Mouse (Mus musculus): ENCODE measurements around the gene Neurl1b. TPM values are rescaled to one million over a fixed set of nuclear protein-coding genes. Genes with fewer than 3 reads are reported as not detected.

Gene Neurl1b
- 0.12 and 0.49 TPM in 2 replicates for total RNA-seq (2017)

DNA sequence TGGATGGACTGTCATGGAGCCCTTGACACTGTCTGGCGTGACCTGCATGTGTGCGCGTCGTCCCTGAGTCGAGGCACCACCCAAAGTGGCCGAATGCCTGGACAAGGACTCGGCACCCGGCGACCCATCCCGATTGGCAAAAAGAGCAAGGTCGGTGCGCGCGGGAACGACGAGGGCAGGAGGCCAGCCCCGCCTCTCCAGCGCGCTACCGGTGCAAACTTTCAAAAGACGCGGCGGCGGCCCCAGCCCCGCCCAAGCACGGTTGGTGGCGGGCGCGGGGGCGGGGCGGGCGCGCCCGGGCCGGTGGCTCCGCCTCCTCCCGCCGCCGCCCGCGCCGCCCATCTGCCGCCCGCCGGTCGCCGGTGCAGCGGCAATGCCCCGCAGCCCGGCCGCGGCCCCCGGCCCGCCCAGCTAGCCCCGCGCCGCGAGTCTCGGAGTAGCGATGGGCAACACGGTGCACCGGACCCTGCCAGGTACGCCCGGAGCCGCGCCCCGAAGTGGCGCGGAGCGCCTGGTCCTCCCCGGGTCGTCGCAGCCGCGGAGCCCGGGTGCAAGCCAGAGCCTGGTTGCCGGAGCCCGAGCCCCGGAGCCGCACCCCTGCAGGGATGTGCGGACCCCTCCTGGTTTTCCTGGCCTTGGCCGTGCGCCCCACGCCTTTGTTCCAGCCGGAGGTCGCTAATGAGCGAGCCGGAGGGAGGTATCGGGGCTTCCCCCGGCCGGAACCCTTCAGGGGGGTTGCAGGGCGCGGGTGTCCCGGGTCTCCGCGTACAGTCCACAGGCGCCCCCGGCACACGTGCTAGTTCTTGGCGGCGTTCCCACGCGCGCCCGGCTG lies at the start of gene Neurl1b:
Gene Neurl1b, plus strand, starts transcription at position 307 of the 832 bp plus-strand sequence.
- no peak for ATAC-seq (ENCODE audit: extremely low read depth, insufficient number of reproducible peaks, low FRiP score, poor library complexity, severe bottlenecking)

DNA sequence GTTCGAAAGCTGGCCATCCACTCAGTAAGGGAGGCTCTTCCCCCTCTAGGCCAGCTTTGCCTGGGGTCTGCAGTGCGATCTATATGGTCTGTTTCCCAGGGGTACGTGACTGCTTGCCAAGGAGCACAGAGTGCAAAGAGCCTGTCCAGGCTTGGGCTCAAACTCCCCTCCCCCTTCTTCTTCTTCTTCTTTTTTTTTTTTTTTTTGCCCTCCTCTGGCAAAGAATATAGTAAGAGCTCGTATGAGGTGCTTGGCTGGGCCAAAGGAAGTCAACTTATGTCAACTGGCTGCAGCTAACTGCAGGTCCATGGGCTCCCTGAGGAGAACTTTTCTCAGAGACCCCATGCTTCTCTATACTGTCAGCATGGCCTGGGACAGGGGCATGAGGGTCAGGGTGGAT lies 47.8 kb upstream of the Neurl1b start:
- ATAC-seq (ENCODE audit: extremely low read depth, insufficient number of reproducible peaks, low FRiP score, poor library complexity, severe bottlenecking): no peak

DNA sequence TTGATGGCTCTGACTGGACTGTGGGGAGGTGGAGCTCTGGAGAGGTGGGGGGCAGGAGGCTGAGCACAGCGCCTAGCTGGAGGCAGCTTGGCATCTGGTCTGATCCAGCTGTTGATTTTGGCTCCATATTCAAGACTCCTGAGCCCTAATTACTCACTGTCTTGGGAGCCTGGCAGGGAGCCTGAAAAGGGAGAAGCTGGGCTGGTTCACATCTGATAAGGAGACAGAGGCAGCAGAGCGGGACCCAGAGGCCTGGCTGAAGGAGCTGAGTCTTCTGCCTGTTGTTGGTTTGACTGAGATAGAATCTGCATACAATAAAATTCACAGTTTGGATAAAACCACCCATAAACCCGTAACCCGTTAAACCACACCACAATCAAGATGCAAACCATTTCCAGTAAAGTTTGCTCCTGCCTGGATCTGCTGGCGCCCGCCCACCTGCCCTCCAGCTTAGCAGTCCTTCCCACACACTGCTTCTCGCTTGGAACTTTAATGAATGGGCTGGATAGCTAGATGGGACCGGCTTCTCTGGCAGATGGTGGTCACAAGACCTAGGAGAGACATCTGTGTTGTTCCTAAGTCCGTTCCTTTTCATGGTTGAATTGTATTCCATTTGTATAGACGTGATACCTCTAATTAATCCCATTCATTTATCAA lies 46.2 kb upstream of the Neurl1b start:
- ATAC-seq (ENCODE audit: extremely low read depth, insufficient number of reproducible peaks, low FRiP score, poor library complexity, severe bottlenecking): no peak

DNA sequence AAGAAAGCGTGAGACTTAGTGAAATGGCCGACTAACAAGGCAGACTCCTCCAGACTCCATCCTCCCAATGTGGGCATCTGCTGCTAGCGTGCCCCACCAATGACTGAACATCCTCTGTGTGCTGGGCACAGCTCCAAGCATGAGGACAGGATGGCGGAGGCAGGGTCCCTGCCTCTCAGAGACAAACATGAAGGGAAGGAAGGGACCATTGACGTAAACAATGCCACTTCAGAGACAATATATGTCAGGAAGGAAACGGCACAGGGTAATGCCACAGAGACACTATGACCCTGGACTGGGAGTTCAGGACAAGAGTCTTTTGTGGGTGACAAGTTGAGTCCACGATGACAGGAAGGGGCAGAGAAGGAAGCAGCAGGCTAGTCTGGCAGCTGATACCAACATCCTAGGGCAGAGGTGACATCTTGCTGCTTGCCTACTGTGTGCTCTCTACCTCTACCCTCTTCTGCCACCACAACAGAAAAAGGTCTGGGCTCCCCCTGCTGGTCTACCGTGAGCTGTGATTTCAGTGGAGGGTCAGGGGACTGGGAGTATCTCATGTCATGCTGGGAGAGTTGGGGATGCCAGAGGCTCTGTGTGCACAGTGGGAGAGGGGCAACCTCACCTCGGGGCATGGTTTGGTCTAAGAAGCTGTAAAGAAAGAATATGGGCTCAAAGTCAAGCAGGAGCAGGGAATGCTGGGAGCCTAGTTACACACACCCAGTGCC lies 43.9 kb upstream of the Neurl1b start:
- peak; percentile 20; the same call in 1 of the 2 replicates for ATAC-seq (ENCODE audit: extremely low read depth, insufficient number of reproducible peaks, low FRiP score, poor library complexity, severe bottlenecking)

DNA sequence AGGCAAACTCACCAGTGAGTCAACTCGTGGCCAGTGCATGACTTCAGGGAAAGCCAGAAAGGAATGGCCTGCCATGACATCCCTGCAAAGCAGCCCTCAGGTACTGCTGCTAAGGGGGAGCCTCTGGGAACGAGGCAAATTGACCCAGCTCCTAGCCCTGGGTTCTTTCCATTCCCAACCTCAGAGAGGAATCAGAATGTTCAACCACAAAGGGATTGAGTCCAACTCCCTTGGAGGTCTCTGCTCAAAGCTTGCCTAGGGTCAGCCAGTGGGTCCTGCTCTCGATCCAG lies 43.4 kb upstream of the Neurl1b start:
- ATAC-seq (ENCODE audit: extremely low read depth, insufficient number of reproducible peaks, low FRiP score, poor library complexity, severe bottlenecking): no peak

DNA sequence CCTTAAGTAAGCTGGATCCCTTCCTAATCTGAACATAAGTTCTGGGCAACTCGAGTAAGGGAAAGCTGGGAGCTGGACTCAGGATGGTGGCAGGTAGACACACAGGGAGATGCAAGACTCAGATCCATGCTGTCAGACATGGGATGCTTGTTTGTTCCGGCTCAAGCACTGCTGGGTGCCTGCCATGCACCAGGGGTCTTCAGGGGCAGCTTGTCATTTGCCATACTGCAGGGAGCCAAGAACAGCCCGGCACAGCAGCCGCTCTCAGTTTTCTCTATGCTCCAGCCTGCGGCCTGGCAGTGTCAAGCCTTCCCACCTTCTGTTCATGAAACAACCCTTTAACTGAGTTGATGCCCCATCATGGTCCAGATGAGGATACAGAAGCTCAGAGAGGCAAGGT lies 41.4 kb upstream of the Neurl1b start:
- no peak for ATAC-seq (ENCODE audit: extremely low read depth, insufficient number of reproducible peaks, low FRiP score, poor library complexity, severe bottlenecking)

DNA sequence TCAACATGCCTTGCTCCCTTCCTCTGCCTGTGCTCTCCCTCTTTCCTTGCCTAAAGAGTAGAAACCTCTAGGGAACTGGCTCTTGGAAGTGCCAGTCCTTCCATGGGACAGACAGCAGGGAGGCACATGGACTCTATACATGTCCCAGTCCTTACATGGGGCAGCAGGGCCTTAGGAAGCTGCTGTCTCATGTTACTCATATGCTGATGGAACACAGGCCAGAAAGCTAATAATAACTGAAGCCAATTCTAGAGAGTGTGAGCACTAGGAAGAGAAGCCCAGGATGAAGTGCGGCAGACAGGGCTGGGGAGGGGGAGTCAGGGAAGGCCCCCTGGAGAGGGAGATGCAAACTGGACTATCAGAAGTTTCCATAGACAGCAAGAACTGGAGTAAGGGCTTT lies 38.2 kb upstream of the Neurl1b start:
- ATAC-seq (ENCODE audit: extremely low read depth, insufficient number of reproducible peaks, low FRiP score, poor library complexity, severe bottlenecking): no peak

DNA sequence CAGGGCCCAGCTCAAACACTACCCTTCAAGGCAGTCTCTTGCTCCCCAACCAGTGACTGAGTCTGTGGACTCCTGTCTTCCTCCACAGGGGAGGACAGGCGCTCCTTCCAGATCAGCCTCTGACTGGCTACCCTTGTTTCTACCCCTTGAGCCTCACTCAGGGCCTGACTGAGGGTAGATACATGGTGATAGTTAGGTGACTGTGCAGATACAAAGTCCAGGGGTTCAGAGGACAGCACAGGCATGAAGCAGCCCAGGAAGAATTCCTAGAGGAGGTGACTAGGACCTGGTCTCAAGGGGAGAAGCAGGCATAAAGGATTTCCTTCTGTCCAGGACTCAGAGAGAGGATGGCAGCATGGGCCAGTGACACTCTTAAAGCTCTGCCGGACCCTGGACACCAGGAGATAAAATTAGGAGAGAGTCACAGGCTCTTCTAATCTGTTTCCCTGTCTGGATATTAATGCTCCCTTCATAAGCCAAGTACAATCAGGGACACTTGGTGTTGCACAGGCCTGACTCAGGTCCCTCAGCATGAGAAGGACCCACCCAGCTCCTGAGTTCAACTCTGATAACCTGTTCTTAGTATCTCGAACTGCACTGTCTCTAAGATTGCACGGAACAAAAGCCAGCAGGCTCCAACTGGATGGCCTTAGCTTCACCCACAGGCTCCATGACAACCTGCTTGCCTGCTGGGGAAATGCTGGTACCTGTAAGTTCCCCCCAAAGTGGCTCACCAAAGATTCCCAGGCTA lies 37.5 kb upstream of the Neurl1b start:
- ATAC-seq (ENCODE audit: extremely low read depth, insufficient number of reproducible peaks, low FRiP score, poor library complexity, severe bottlenecking): no peak

DNA sequence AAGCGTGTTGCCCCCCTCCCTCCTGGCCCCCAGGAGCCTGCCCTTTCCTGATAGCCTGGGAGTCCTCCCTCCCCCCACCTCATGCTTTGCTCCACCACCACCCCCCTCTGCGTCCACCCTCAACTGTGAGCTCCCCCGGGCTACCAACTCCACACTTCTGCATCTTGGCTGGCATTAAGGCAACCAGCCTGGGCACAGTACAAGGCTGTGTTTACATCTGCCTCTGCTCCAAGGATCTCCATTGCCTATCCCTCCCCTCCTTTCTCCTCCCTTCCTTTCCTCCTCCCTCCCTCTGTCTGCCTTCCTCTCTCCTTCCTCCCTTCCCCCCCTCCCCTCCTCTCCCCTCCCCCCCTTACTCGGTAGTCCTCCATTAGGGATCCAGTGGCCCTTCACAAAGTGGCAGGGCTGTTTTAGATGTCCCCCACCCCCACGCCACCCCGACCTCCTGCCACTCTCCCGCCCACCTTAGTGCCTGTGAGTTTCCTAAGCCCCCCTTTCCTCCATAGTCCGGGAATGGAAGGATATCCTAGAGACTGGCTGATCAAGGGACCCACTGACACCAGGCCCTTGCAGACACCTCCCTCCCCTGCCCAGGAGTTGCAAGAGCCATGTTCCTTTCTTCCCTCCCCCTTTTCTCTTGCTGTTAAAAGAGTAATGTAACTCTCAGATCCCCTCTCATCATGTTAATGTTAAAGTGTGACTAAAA lies 34.2 kb upstream of the Neurl1b start:
- no peak for ATAC-seq (ENCODE audit: extremely low read depth, insufficient number of reproducible peaks, low FRiP score, poor library complexity, severe bottlenecking)

DNA sequence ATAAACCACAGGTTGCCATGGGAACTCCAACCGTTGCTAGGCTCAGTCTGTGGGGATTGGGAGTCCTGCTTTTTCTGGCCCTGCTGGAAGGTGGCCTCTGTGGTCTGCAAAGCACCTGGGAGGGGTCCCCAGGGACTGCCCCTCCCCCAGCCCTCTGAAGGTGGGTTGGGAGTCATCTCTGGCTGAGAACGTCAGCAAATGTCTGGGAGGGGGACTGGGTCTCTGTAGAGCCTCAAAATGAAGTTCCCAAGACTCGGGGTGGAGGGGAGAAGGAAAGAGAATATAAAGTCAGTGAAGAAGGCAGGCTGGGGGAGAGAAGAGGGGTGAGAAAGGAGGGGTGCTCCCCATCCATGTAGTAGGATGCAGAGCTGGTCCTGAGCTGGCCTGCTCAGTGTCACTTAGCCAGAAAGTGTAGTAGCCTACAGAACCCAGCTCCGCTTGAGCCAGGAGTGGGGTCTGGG lies 33.6 kb upstream of the Neurl1b start:
- ATAC-seq (ENCODE audit: extremely low read depth, insufficient number of reproducible peaks, low FRiP score, poor library complexity, severe bottlenecking): no peak

DNA sequence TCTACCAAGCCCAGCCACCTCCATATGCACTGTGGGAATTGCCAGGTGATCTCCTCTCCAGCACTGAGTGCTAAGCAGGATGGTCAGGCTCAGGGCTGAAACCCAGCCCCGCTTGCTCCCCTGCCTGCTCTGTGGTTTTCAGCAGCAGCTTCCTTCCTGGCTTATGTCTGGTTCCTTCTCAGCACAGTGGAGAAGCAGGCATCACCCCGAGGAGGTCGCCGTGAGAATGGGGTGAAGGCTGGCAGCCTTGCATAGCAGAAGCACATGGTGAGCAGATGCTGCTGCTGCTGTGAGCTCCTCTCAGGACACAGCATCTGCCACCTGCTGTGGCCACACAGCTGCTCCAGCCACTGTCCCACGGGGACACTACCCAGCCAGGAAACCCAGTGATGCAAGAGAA lies 33.0 kb upstream of the Neurl1b start:
- ATAC-seq (ENCODE audit: extremely low read depth, insufficient number of reproducible peaks, low FRiP score, poor library complexity, severe bottlenecking): no peak

DNA sequence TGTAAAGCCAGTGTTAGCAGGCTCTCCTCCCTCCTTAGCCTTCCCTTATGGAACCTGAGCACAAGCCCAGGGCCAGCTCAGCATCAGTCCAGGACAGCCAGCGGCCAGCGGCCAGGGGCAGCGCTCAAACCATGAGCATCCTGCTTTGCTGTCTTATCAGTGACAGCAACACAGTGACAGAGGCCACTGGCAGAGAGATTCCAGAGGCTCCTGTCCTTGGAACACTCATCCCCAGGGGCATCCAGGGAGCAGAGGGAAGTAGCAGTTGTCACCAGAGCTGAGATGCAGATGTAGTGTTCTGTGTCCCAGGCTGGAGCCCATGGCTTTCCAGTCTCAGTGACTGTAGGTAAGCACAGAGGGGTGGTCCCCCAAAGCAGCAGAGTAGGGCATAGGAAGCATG lies 32.5 kb upstream of the Neurl1b start:
- no peak for ATAC-seq (ENCODE audit: extremely low read depth, insufficient number of reproducible peaks, low FRiP score, poor library complexity, severe bottlenecking)

DNA sequence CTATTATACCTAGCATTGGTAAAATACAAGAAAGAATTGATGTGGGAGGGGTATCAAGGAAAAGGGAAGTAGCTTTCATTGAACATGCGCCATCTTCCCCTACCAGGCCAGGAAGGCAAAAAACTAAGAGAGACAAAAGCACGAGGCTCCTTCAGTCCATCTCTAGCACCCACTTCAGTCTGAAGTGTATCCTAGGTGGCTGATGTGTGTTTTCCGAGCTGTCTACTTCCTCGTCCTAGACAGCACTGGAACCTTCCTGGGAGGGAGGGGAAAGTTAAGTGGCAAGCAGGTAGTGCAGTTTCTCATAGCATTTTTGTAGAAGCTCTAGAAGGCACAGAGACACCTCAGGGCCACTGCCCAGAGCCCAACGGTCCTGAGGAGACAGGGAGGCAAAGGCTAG lies 31.9 kb upstream of the Neurl1b start:
- ATAC-seq (ENCODE audit: extremely low read depth, insufficient number of reproducible peaks, low FRiP score, poor library complexity, severe bottlenecking): no peak

DNA sequence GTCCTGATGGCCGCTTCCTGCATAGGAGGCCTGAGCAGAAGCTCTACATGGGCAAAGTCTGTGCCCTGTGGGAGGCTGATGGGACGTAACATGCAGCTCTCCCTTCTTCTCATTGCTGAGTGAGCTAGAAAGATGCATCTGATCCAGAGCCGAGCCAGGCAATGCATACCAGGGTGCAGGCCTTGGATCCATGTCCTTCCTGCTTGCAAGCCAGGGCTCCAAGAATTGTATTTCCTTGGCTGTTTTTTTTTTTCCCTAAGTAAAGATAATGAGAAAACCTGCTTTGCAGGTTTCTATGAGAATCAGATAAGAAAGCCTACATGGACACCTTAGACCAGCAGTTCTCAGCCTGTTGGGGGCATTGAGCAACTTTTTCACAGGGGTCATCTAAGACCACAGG lies 30.5 kb upstream of the Neurl1b start:
- no peak for ATAC-seq (ENCODE audit: extremely low read depth, insufficient number of reproducible peaks, low FRiP score, poor library complexity, severe bottlenecking)

DNA sequence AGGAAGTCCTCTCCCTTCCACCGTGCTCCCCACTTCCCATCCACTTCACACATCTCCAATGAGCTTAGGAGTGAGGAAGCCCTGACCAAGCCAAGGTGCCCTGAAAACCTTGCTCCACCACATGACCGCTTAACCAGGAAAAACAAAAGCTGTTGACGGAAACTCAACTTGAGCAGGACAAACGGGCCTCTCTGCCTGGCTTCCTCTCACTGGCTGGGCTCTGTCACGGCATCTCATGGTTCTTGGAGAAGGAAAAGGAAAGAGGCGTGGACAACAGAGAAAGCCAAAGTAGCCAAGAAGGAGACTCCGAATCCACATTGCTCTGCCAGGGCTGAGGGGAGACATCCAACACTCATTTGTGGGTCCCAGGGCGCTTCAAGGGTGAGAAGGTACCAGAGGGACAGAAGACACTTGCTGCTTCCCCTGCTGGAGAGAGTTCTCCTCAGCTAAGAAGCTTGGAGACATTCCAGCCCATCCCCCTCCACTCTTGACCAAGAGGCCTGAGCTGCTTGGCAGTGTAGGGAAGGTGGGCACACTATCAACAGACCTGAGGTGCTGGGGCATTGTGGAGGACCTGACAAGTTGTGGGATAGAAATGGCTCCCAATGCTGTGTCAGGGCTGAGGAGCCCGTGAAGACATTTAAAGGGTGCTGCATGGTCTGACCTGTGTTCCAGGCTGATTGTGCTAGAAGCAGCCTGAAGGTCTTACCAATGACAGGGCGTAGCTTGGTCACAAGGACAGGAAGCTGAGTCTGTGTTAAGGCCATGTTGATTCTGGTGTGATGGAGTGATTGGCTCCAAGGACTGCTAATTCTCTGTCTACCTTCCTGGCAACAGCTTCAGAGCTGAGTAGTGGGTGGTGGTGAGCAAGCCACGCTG lies 29.1 kb upstream of the Neurl1b start:
- ATAC-seq (ENCODE audit: extremely low read depth, insufficient number of reproducible peaks, low FRiP score, poor library complexity, severe bottlenecking): no peak

DNA sequence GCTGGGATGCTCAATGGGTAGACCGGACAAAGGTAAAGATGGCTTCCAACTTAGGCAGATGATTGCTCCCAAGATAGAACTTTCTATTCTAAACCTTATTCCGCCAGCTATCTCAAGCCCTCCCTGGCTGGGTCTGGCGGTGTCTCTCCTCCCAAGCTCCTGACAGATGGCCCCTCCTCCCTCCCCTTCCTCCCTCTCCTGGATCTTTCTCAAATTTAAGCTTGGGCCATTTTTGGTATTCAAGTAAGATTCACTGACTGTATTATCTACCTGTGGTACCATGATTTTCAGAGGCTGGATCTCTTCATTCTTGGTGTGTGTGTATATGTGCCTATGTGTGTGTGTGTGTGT lies 28.5 kb upstream of the Neurl1b start:
- ATAC-seq (ENCODE audit: extremely low read depth, insufficient number of reproducible peaks, low FRiP score, poor library complexity, severe bottlenecking): no peak

DNA sequence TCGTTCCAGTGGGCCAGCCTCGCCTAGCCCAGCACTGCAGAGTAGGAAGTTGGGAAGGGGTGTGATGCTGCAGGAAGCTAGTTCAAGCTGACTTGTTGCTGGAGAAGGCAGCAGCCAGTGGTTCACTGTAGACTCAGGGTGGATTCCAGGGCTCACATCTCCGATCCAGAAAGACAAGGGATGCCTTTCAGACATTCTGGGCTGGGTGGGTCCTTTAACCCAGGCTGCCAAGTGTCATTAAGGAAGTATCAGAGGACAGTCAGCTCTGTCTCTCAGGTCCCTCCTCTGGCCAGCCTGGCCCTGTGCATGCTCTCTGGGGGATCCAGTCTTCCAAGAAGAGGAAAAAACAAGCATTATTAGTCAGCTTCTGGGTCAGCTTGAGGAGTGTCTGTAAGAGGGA lies 26.5 kb upstream of the Neurl1b start:
- no peak for ATAC-seq (ENCODE audit: extremely low read depth, insufficient number of reproducible peaks, low FRiP score, poor library complexity, severe bottlenecking)

DNA sequence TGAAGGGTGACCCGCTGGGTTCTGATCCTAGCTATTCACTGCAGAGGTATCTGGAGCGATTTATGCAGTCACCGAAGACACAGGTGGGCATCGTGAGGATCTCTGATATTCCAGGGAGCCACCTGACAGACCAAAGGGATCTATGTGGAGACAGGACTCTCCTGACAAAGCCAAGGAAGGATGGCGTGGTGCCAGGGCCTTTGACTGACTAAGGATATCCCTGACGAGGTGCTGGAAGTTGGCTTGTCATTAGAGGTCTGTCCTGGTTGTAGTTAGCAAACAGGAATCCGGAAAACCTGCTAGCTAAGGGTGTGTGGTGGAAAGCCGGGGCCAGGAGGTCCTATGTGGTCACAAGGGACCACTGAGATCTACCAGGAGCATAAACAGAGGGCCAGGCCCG lies 25.4 kb upstream of the Neurl1b start:
- ATAC-seq (ENCODE audit: extremely low read depth, insufficient number of reproducible peaks, low FRiP score, poor library complexity, severe bottlenecking): no peak

All from neutrophil, adult 5-6 weeks (primary cell).